Mouse (Mus musculus): ENCODE measurements around the gene Ltbp1.

Ltbp1 gene

DNA sequence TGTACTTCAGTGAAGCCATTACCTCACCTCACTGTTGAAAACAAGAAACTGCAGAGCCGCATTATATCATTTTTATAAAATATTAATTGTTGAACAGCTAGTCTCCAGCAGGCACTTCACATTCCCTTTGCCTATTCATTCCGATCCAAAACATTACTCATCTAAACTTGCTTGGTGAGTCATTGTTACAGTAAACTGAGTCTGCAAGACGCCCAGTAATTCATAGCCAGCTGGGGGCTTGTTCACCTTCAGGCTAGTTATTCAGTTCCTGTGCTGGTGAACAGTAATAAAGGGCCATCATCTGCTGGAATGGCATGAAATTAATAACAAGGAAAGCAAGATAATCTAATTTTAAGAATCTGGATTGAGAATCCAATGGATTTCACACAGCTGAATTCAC lies 339.7 kb downstream of the Ltbp1 start:
- intact Hi-C loops (cut with DNase I) = no loop called here

GRCm38 (mm10) chr17:75347414-75347813 lies 342.0 kb downstream of the Ltbp1 start:
- intact Hi-C loops (cut with DNase I) = no loop called here

- intact Hi-C loops (cut with DNase I) = no loop called here
These were observed 343.7 kb downstream of the Ltbp1 start for GRCm38 (mm10) chr17:75349109-75349508.

DNA sequence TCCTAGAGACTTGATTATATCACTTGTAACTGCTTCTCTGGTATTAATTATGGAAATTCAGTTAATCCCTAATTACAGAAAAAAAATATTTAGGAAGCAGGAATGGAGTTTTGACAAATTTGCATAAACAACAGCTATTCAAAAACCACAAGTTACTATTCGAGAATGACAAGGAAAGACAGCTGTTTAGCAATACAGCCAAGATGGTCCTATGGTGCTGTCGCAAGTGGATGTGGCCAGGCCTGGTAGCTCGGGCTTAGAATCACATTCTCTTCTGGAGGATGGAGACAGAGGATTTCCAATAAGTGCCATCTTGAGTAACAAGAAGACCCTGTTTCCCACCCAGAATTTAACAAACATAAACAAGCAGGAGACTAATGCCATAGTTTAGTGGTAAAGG lies 344.2 kb downstream of the Ltbp1 start:
- intact Hi-C loops (cut with DNase I) = no loop called here

DNA sequence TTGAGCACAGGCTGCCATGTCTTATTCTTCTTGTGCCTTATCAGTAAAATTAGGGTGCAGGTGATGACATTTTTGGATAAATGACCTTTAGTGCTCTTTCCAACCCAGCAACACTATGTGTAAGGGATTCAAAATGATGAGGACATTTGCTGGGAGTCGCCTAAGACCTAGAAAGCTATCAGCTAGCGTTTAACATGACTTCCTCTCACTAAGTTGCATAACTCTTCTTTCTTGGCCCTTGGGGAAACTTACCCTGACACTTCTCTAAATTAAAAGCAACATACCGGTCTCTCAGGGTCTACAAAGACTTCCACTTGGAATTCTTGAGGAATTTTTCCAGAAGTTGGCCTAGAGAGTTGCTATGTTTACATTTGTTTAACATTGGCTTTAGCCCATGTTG lies 348.0 kb downstream of the Ltbp1 start:
- intact Hi-C loops (cut with DNase I) = no loop called here

- intact Hi-C loops (cut with DNase I) = no loop called here
These were observed 350.1 kb downstream of the Ltbp1 start for GRCm38 (mm10) chr17:75355431-75355830.

DNA sequence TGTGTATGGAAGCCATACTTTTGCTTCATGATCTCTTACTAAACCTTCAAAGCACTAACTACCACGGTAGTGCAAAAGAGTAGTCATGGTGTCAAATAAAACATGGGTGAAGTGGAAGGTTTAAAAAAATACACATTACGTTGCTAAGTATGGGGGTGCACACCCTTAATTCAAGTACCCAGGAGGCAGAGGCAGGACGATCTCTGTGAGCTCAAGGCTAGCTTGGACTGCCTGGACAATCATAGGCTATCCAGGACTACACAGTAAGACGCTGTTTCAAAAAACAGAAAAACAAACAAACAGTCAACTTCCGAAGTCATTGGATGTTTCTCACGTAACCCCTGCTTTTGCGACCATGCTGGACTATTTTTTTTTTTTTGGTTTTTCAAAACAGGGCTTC lies 354.7 kb downstream of the Ltbp1 start:
- intact Hi-C loops (cut with DNase I) = no loop called here

DNA sequence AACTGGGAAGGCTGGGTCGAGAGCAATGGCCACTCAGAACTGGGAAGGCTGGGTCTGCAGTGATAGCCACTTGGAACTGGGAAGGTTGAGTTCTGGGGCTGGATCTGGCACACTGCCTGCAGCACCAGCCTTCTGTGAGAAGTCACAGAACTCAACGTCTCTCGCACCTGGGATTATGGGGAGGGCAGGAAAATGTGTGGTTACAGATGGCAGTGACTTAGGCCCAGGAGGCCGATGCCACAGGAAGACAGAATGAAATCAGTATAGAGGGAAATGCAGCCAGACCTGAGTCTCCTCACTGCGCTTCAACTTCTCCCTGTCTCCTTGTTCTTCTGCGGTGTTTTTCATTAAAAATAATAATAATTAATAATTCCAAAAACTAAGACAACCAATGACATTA lies 361.0 kb downstream of the Ltbp1 start:
- intact Hi-C loops (cut with DNase I) = no loop called here

DNA sequence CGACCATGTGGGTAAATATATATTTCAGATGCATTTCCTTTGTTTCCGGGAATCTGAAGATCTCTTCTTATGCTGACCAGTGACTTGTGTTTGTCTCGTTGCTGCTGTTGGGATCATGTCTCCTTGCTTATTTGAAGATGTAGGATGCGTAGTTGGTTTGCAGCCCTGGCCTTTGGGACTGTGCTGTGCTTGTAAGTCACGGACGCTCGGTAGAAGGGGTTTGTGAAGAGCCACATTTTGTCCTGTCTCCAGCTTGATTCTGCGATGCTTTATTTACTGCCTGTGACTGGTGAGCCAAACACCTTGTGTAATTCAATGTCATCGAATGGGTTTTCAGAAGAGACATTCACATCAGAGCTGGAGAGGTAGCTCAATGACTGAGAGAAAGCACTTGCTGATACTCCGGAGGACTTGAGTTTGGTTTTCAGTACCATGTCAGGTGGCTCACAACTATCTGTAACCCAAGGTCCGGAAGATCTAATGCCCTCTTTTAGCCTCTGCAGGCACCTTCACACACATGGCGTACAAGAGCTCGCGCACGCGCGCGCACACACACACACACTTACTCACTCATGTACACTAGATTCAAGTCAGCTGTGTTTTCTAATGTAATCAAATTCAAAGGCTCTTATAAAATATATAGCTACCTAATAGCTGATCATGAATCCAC lies 362.3 kb downstream of the Ltbp1 start:
- intact Hi-C loops (cut with DNase I) = no loop called here

DNA sequence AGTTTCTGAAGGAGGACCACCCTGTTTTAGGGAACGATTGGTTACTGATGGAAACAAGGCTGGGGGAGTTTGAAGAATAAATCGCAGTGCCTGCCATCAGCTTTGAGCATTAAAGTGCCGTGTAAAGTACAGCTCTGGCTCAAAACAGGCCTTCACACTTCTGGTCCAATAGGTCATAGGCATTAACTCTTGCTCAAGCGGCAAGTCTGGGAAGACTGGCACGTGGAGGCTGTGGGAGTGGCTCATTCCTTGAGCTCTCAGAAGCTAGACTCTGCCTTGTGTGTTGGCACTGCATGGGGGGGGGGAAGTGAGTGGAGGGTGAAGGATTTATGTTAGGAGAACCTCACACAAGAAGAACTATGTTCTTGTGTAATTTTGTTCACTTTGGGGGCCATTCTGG lies 363.2 kb downstream of the Ltbp1 start:
- intact Hi-C loops (cut with DNase I) = no loop called here

- intact Hi-C loops (cut with DNase I) = no loop called here
These were observed 364.0 kb downstream of the Ltbp1 start for GRCm38 (mm10) chr17:75369351-75369750.

- intact Hi-C loops (cut with DNase I) = loop anchor here (5.0 to 10.0 kb wide), 2 partner anchors 167 to 565 kb away; no protein-coding TSS in a partner anchor
These were observed 364.8 kb downstream of the Ltbp1 start for GRCm38 (mm10) chr17:75370120-75370519.

- intact Hi-C loops (cut with DNase I) = loop anchor here (5.0 to 10.0 kb wide), 2 partner anchors 166 to 567 kb away; no protein-coding TSS in a partner anchor
These were observed 366.3 kb downstream of the Ltbp1 start for GRCm38 (mm10) chr17:75371650-75372049.

GRCm38 (mm10) chr17:75372371-75372770 lies 367.0 kb downstream of the Ltbp1 start:
- intact Hi-C loops (cut with DNase I) = loop anchor here (5.0 to 10.0 kb wide), 2 partner anchors 165 to 568 kb away; no protein-coding TSS in a partner anchor

DNA sequence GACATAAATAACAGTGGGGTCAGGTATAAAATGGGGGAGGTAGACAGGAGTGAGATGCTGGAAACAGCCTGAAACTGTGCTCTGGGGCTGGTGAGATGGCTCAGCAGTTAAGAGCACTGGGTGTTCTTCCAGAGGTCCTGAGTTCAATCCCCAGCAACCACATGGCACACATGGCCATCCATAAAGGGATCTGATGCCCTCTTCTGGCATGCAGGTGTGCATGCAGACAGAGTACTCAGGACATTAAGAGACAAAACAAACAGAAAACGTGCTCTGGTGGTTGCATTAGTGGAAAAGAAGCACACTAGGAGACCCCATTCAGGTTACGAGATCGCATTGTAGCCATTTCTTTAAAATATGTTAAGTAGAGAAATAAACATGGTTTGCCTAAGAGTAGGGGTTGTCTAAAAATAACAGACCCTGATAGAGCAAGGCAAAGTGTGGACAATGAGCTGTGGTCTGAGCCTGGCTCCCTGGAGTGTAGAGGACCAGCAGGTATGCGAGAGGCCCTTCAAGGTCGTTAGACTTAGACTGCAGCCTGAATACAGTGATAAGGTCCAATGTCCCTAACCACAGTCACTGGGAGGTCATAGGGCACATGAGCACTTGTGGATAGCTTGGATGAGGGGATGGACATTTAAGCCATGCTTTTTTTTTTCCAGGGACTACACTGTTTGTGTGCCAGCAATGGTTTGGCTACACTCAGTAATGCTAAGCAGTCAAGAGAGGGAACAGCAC lies 369.1 kb downstream of the Ltbp1 start:
- intact Hi-C loops (cut with DNase I) = loop anchor here (5.0 to 10.0 kb wide), 2 partner anchors 163 to 570 kb away; no protein-coding TSS in a partner anchor

DNA sequence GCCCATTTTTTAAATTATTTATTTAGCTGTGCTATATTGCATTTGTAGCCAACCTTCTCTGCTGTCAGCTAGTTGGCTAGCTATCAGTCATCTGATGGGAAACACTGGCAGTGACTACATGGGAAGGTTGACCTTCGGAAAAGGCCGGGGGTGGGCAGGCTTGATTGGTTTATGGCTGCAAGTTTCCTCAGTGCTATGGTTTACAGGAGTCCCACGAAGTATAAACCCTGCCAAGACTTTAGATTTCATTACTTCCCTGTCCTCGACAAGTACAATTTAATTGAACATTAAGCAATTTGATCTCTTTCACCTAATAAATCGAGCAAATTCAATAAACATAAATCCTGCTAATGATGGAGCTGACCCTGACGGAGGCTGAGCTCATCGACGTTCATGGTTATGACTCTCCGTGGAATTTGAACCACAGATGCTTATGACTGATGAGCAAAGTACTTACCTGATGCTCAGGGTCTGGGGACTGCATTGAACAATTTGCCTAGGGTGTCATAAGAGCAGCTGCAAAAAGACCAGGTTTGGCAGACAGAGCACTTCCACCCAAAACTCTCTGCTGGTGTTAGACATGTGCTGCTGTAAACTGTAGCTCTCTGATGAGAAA lies 373.0 kb downstream of the Ltbp1 start:
- intact Hi-C loops (cut with DNase I) = loop anchor here (10.0 kb wide), 1 partner anchor 574 kb away; no protein-coding TSS in a partner anchor

DNA sequence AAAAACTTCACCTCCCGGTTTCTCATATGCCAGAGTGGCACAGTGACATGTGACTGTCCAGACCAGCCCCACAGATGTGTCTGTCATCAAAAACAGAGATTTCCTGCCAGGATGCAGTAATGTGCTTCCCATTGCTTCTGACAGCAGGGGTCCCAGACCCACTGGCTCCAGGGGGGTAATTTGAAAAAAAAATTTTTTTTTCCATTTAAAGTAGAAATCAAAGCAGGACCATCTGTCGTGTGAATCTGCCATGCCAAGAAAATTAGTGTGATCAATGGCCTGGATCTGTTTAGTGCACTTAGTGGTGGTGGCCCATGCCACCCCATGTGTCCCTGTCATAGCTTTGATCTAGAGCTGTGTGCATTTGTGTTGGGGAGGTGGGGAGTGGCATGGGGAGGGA lies 374.8 kb downstream of the Ltbp1 start:
- intact Hi-C loops (cut with DNase I) = loop anchor here (10.0 kb wide), 1 partner anchor 295 kb away; no protein-coding TSS in a partner anchor

DNA sequence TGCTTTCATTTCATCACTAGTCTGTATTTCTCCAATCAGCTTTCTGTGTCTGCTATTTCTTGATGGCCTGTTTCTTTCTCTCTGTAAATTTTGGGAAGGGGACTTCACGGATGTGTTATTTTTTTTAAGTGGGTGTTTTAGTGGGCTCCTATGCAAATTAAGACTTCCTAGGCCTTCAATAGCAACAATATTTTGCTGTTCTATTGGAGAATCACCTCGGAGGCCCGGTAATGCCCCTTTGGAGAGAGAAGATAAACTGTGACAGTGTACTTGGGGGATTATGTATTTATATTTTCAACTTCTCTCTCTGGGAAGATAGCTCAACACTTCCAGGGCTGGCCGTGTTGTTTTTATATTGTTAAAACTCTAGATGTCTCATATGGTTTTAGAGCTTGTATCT lies 383.0 kb downstream of the Ltbp1 start:
- intact Hi-C loops (cut with DNase I) = loop anchor here (10.0 kb wide), 1 partner anchor 304 kb away; no protein-coding TSS in a partner anchor

DNA sequence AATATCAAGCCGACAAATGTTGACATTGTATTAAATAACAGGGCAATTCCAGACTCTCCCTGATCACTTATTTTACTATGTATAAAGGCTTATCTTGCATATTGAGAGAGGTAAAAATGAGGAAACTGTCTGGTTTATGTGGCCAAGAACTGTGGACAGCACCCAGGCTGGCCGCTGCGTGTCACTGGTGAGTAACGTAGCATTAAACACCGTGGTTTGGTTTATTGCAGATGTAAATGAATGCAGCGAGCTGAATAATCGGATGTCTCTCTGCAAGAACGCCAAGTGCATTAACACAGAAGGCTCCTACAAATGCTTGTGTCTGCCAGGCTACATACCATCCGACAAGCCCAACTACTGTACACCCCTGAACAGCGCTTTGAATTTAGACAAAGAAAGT lies 384.8 kb downstream of the Ltbp1 start:
- intact Hi-C loops (cut with DNase I) = no loop called here

DNA sequence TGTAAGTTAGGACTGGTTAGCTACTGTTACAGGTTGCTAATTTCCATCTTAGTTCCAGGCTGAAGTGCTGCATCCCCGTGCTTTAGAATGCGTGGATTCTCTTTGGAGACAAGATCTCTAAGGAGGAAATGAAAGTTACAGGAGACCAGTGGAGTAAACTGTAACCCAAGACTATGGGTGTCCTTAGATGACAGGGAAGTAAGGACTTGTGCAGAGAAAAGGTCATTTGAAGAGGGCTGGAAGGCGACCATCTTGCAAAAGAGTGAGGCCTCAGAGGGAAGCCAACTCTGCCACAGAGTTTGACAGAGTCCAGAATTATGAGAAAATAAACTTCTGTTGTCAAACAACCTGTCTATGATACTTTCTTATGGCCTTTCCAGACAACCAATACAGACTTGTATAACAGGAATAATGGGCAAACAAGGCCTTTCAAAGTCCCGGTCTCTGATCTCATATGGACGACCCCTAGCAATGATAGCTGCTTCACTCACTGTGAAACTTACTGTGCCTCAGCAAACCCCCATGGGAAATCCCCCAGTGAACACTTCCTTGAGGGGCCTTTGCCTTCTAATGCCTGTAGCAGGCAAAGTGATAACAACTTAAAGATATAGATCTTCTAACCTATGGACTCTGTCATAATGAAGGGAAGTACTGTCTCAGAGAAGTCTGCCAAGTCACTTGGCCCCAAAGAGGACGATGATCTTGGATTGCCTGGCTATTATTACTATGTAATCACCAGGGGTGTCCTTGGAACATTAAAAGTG lies 386.2 kb downstream of the Ltbp1 start:
- intact Hi-C loops (cut with DNase I) = no loop called here

DNA sequence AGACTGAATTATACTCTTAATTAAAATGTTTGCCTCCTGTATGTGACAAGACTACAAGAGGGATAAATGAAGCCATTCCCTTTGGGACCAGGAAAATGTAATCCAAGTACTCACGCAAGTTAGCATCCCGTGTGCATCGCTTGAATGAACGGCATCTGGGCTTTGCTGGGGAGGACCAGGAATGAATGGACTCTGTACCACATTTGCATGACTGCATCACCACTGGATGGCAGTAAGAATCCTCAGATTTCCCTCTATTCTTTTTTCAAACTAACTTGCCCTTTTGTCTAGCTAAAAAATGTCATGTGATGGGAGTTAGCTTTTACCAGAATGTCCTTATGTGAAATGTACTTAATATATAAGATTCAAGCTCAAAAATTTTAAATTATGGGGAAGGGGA lies 401.0 kb downstream of the Ltbp1 start:
- intact Hi-C loops (cut with DNase I) = no loop called here

Data from adrenal gland (tissue).